Mouse (Mus musculus): Measurements from ENCODE around the gene Ankrd33b. TPM values are rescaled to one million over a fixed set of nuclear protein-coding genes. Genes with fewer than 3 reads are reported as not detected.
A peak's percentile ranks its signal among the peaks of the same experiment; 100 is the strongest.

Gene Ankrd33b
- total RNA-seq (2021) = 1 to 10 TPM; 1.2 TPM
- long read RNA-seq, experiment 1, full-length matches to known transcripts = 1 of 1 reads
- long read RNA-seq, experiment 1, partial matches to known transcripts = 0 of 1 reads
- long read RNA-seq, experiment 1, other reads (novel, unspliced or antisense) = 0 of 1 reads
- long read RNA-seq, experiment 2 = 0 reads

GRCm38 (mm10) chr15:31367481-31368200 lies at the start of gene Ankrd33b:
Ankrd33b (minus strand) TSS chr15:31367726.
- peak; percentile 49 to 71 for DNase-seq

- no peak for DNase-seq
Observed at GRCm38 (mm10) chr15:31415181-31415580, 47.7 kb upstream of the Ankrd33b start.

- no peak for DNase-seq
Observed at GRCm38 (mm10) chr15:31414179-31414898, 46.8 kb upstream of the Ankrd33b start.

- DNase-seq = no peak
Observed at GRCm38 (mm10) chr15:31413662-31414061, 46.1 kb upstream of the Ankrd33b start.

GRCm38 (mm10) chr15:31412933-31413332 lies 45.4 kb upstream of the Ankrd33b start:
- peak; percentile 8 to 49 for DNase-seq

GRCm38 (mm10) chr15:31412436-31412835 lies 44.9 kb upstream of the Ankrd33b start:
- DNase-seq = no peak

- no peak for DNase-seq
Observed at GRCm38 (mm10) chr15:31407490-31407889, 40.0 kb upstream of the Ankrd33b start.

- no peak for DNase-seq
Observed at GRCm38 (mm10) chr15:31406881-31407280, 39.4 kb upstream of the Ankrd33b start.

GRCm38 (mm10) chr15:31404346-31404745 lies 36.8 kb upstream of the Ankrd33b start:
- DNase-seq = no peak

GRCm38 (mm10) chr15:31402200-31402892 lies 34.8 kb upstream of the Ankrd33b start:
- DNase-seq = no peak

- DNase-seq = no peak
Observed at GRCm38 (mm10) chr15:31400974-31401373, 33.4 kb upstream of the Ankrd33b start.

GRCm38 (mm10) chr15:31398769-31399168 lies 31.2 kb upstream of the Ankrd33b start:
- no peak for DNase-seq

GRCm38 (mm10) chr15:31397379-31397778 lies 29.9 kb upstream of the Ankrd33b start:
- no peak for DNase-seq

- no peak for DNase-seq
Observed at GRCm38 (mm10) chr15:31396755-31397154, 29.2 kb upstream of the Ankrd33b start.

GRCm38 (mm10) chr15:31395986-31396385 lies 28.5 kb upstream of the Ankrd33b start:
- DNase-seq = no peak

- DNase-seq = no peak
Observed at GRCm38 (mm10) chr15:31393402-31393801, 25.9 kb upstream of the Ankrd33b start.

GRCm38 (mm10) chr15:31392705-31393104 lies 25.2 kb upstream of the Ankrd33b start:
- DNase-seq = no peak

- DNase-seq = no peak
Observed at GRCm38 (mm10) chr15:31392135-31392534, 24.6 kb upstream of the Ankrd33b start.

GRCm38 (mm10) chr15:31381936-31382468 lies 14.5 kb upstream of the Ankrd33b start:
- peak; percentile 15 to 41 for DNase-seq

GRCm38 (mm10) chr15:31379471-31379870 lies 11.9 kb upstream of the Ankrd33b start:
- DNase-seq = no peak

- DNase-seq = peak in 1 of 2 experiments; percentile 5
Observed at GRCm38 (mm10) chr15:31375212-31375611, 7.7 kb upstream of the Ankrd33b start.

- DNase-seq = no peak
Observed at GRCm38 (mm10) chr15:31369125-31369612, 1.6 kb upstream of the Ankrd33b start.

Measured in adrenal gland, postnatal 36 days (tissue).